In genomic region chr5:117159805-117160291, GRCm38 (mm10) we compare ENCODE assay signal across 12 mouse cellular contexts. TPM values are rescaled to one million over a fixed set of nuclear protein-coding genes. Genes with fewer than 3 reads are reported as not detected.
DNase-seq lines count a peak whose midpoint lies in the region; ATAC-seq and TF ChIP-seq lines count a peak whose summit lies in the region.
"Had no signal": no experiment of that assay in that cellular context is flagged by ENCODE, and none has a peak within 500 bp of the region (broad histone marks: within the 10 kb centered on the region; RNA-seq: fewer than 3 reads in every experiment).

No protein-coding gene starts in this region.

- ATAC-seq in heart, embryonic 13.5 days (ENCODE audit: extremely low read depth, insufficient number of reproducible peaks, low FRiP score, low TSS enrichment) = no peak
- ATAC-seq in stomach, postnatal 0 days (ENCODE audit: low FRiP score, low TSS enrichment) = no peak
- ATAC-seq in forebrain, embryonic 14.5 days = no peak
- ATAC-seq: midbrain, embryonic 16.5 days had no signal

- 0 out of 2 replicates have a peak, but pooled peaks cover 3% of the 10 kb centered on the region for H3K36me3 ChIP-seq in heart, embryonic 13.5 days
- H3K36me3 ChIP-seq in thymus, adult 2 months (ENCODE audit: control insufficient read depth, insufficient read depth, low read length) = no peaks in the 10 kb centered on the region
- H3K36me3 ChIP-seq in macrophage (ENCODE audit: inconsistent target) = peaks cover 9% of the 10 kb centered on the region
- no peaks in the 10 kb centered on the region for H3K36me3 ChIP-seq in stomach, postnatal 0 days (ENCODE audit: control insufficient read depth, insufficient read depth, low read length)
- no peaks in the 10 kb centered on the region for H3K36me3 ChIP-seq in forebrain, embryonic 14.5 days (ENCODE audit: control insufficient read depth, insufficient read depth, low read length)
- H3K36me3 ChIP-seq: forebrain, embryonic 10.5 days had no signal

- peaks cover 83% of the 10 kb centered on the region for H3K79me2 ChIP-seq in macrophage (ENCODE audit: inconsistent target)

- H3K9me3 ChIP-seq in heart, embryonic 13.5 days = no peaks in the 10 kb centered on the region
- no peaks in the 10 kb centered on the region for H3K9me3 ChIP-seq in stomach, postnatal 0 days (ENCODE audit: control insufficient read depth, low read length)
- H3K9me3 ChIP-seq in forebrain, embryonic 14.5 days (replicated peaks; ENCODE audit: control insufficient read depth, low read length) = no peaks in the 10 kb centered on the region
- H3K9me3 ChIP-seq: forebrain, embryonic 10.5 days had no signal

- no peak overlapping the region for H3K4me2 ChIP-seq in heart, embryonic 13.5 days
- H3K4me2 ChIP-seq in stomach, postnatal 0 days (replicated peaks; ENCODE audit: low read depth) = no peak overlapping the region
- no peak overlapping the region for H3K4me2 ChIP-seq in forebrain, embryonic 14.5 days (ENCODE audit: low read length)

- no peak for TF ChIP-seq POLR2A in thymus, adult 2 months (IDR thresholded peaks at IDR 0.05; ENCODE audit: control insufficient read depth, extremely low read depth, insufficient read depth, low read length, poor library complexity)

- H3K27me3 ChIP-seq in heart, embryonic 13.5 days (replicated peaks) = no peaks in the 10 kb centered on the region
- no peaks in the 10 kb centered on the region for H3K27me3 ChIP-seq in thymus, adult 2 months (ENCODE audit: control insufficient read depth, insufficient read depth, low read length)
- no peaks in the 10 kb centered on the region for H3K27me3 ChIP-seq in stomach, postnatal 0 days (ENCODE audit: control insufficient read depth, insufficient read depth, low read length)
- no peaks in the 10 kb centered on the region for H3K27me3 ChIP-seq in forebrain, embryonic 14.5 days (replicated peaks; ENCODE audit: control insufficient read depth, insufficient read depth, low read length)

- no peak overlapping the region for H3K4me3 ChIP-seq in heart, embryonic 13.5 days
- no peak overlapping the region for H3K4me3 ChIP-seq in thymus, adult 2 months (ENCODE audit: control insufficient read depth, insufficient read depth, low read length)
- H3K4me3 ChIP-seq in macrophage (ENCODE audit: inconsistent target) = no peak overlapping the region
- no peak overlapping the region for H3K4me3 ChIP-seq in stomach, postnatal 0 days (ENCODE audit: low read depth, low read length)
- H3K4me3 ChIP-seq in forebrain, embryonic 14.5 days (ENCODE audit: low read depth, low read length) = no peak overlapping the region
- H3K4me3 ChIP-seq: forebrain, embryonic 10.5 days; left cerebral cortex, adult 2 months had no signal

- H3K4me1 ChIP-seq in heart, embryonic 13.5 days = peaks cover 16% of the 10 kb centered on the region
- H3K4me1 ChIP-seq in thymus, adult 2 months (replicated peaks; ENCODE audit: control insufficient read depth, insufficient read depth, low read length) = no peaks in the 10 kb centered on the region
- H3K4me1 ChIP-seq in stomach, postnatal 0 days (replicated peaks; ENCODE audit: control insufficient read depth, insufficient read depth) = no peaks in the 10 kb centered on the region; the same call in 1 of the 2 replicates
- no peaks in the 10 kb centered on the region for H3K4me1 ChIP-seq in forebrain, embryonic 14.5 days (ENCODE audit: control insufficient read depth, insufficient read depth, low read length)

- TF ChIP-seq CTCF in thymus, adult 2 months (IDR thresholded peaks at IDR 0.05; ENCODE audit: borderline replicate concordance, control insufficient read depth, extremely low read depth, insufficient read depth, low read length, poor library complexity) = no peak
- no peak for TF ChIP-seq CTCF in stomach, postnatal 0 days (IDR thresholded peaks at IDR 0.05; ENCODE audit: low read depth)

- TF ChIP-seq EP300 in stomach, postnatal 0 days (optimal IDR thresholded peaks at IDR 0.05) = no peak

- H3K9ac ChIP-seq in heart, embryonic 13.5 days = 0 out of 2 replicates have a peak overlapping the region, but pooled peaks have one; percentile 25
- no peak overlapping the region for H3K9ac ChIP-seq in stomach, postnatal 0 days (ENCODE audit: low read length)
- H3K9ac ChIP-seq in forebrain, embryonic 14.5 days (ENCODE audit: low read length) = no peak overlapping the region

- WGBS in heart, embryonic 13.5 days = 41% methylated on average over 6 of the region's 6 CpGs
- 85% methylated on average over 6 of the region's 6 CpGs for WGBS in thymus, adult 2 months
- WGBS in macrophage (ENCODE audit: missing documents) = 42% methylated on average over 6 of the region's 6 CpGs
- 53% methylated on average over 6 of the region's 6 CpGs for WGBS in stomach, postnatal 0 days
- 53% methylated on average over 6 of the region's 6 CpGs for WGBS in forebrain, embryonic 14.5 days

- no peak for DNase-seq in heart, postnatal 25 days (ENCODE audit: low spot score)
- DNase-seq in thymus, adult 2 months = no peak
- no peak for DNase-seq in thymus, postnatal 0 days (ENCODE audit: low spot score)
- no peak for DNase-seq in stomach, postnatal 0 days (ENCODE audit: low spot score)
- DNase-seq in layer of hippocampus, adult 18-20 months (ENCODE audit: low spot score in 2 of 2) = no peak
- DNase-seq in forebrain, embryonic 14.5 days (ENCODE audit: low spot score) = no peak
- DNase-seq: lung, adult 18-20 months had no signal

- intact Hi-C loops in heart, postnatal 25 days (cut with DNase I) = no loop called here

- peak overlapping the region; percentile 36; the same call in 1 of the 2 replicates for H3K27ac ChIP-seq in heart, embryonic 13.5 days (replicated peaks)
- peak overlapping the region; percentile 34; the same call in 1 of the 2 replicates for H3K27ac ChIP-seq in thymus, adult 2 months (ENCODE audit: control insufficient read depth, insufficient read depth, low read length)
- H3K27ac ChIP-seq in macrophage = peak overlapping the region; percentile 94
- peak overlapping the region; percentile 78 for H3K27ac ChIP-seq in stomach, postnatal 0 days (replicated peaks)
- no peak overlapping the region for H3K27ac ChIP-seq in forebrain, embryonic 14.5 days (ENCODE audit: low read depth, low read length)
- H3K27ac ChIP-seq: left cerebral cortex, adult 2 months had no signal

RNA-seq across cellular contexts. Expression of gene Taok3, which starts 39.9 kb away (rescaled TPM):
- polyA plus RNA-seq in heart, embryonic 13.5 days (2015; fragmentation: Nextera tagmentation; extraction: Ambion mirVana) = 8.5 and 10.8 TPM in 2 replicates
- total RNA-seq in heart, postnatal 25 days (2021) = 1 to 10 TPM; 7.6 to 7.9 TPM
- 43.5 and 50.8 TPM in 2 replicates for polyA plus RNA-seq in thymus, adult 2 months (2012; rRNA removed)
- 68.1 and 71.1 TPM in 2 replicates for polyA plus RNA-seq in thymus, postnatal 0 days (2015; fragmentation: Nextera tagmentation; extraction: Ambion mirVana)
- total RNA-seq in macrophage (2018; cell fraction: chromatin; rRNA removed) = 100 to 1,000 TPM in 24 of 26 experiments, 10 to 100 TPM in 2; 88.3 to 515 (median 403) TPM
- 100 to 1,000 TPM in 23 of 26 experiments, 10 to 100 TPM in 3; 69.6 to 129 (median 112) TPM for total RNA-seq in macrophage (2018; cell fraction: cytosol; rRNA removed)
- 100 to 1,000 TPM in 24 of 26 experiments, 10 to 100 TPM in 2; 72.7 to 300 (median 200) TPM for total RNA-seq in macrophage (2018; cell fraction: nucleus; rRNA removed)
- 77.8 to 173 TPM (median 90.5 TPM) in 3 replicates for polyA plus RNA-seq in macrophage (2018)
- polyA plus RNA-seq in stomach, postnatal 0 days (2015; fragmentation: Nextera tagmentation; extraction: Ambion mirVana) = 23.1 and 24.2 TPM in 2 replicates
- total RNA-seq in layer of hippocampus, adult 18-20 months (2021) = 10 to 100 TPM; 59.1 to 61.8 TPM
- 32.1 and 48.7 TPM in 2 replicates for polyA plus RNA-seq in forebrain, embryonic 14.5 days (2014; fragmentation: Nextera tagmentation; extraction: Ambion mirVana)

RNA-seq across cellular contexts. Expression of gene Suds3, which starts 43.9 kb away (rescaled TPM):
- 49.1 and 49.3 TPM in 2 replicates for polyA plus RNA-seq in heart, embryonic 13.5 days (2015; fragmentation: Nextera tagmentation; extraction: Ambion mirVana)
- 10 to 100 TPM; 87.3 to 90.4 TPM for total RNA-seq in heart, postnatal 25 days (2021)
- 108 and 113 TPM in 2 replicates for polyA plus RNA-seq in thymus, adult 2 months (2012; rRNA removed)
- polyA plus RNA-seq in thymus, postnatal 0 days (2015; fragmentation: Nextera tagmentation; extraction: Ambion mirVana) = 66.0 and 69.1 TPM in 2 replicates
- total RNA-seq in macrophage (2018; cell fraction: chromatin; rRNA removed) = 100 to 1,000 TPM in 1 of 26 experiments, 10 to 100 TPM in 25; 16.4 to 115 (median 53.8) TPM
- 10 to 100 TPM; 33.5 to 56.0 (median 44.2) TPM for total RNA-seq in macrophage (2018; cell fraction: cytosol; rRNA removed)
- 10 to 100 TPM; 19.6 to 83.1 (median 39.0) TPM for total RNA-seq in macrophage (2018; cell fraction: nucleus; rRNA removed)
- 50.8 to 76.9 TPM (median 59.2 TPM) in 3 replicates for polyA plus RNA-seq in macrophage (2018)
- polyA plus RNA-seq in stomach, postnatal 0 days (2015; fragmentation: Nextera tagmentation; extraction: Ambion mirVana) = 42.2 and 46.9 TPM in 2 replicates
- total RNA-seq in layer of hippocampus, adult 18-20 months (2021) = 100 to 1,000 TPM; 132 to 151 TPM
- polyA plus RNA-seq in forebrain, embryonic 14.5 days (2014; fragmentation: Nextera tagmentation; extraction: Ambion mirVana) = 49.5 and 55.5 TPM in 2 replicates
